Mouse (Mus musculus): ENCODE measurements around the gene AC124502.3.

DNA sequence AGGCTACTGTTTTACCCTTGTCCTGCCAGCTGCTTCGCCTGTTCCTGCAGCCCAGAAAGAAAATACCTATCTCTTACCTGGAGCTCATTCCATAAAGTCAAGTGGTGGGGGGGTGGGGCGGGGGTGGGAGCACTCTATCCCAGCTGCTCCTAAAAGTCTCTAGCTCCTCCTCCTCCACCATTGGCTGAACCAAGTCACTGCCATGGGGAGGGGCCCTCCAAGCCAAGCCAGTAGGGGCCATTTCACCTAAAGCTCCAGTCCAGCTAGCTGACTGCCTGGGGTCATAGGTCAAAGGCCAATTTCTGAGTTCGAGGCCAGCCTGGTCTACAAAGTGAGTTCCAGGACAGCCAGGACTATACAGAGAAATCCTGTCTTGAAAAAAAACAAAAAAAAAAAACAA lies 6.0 kb upstream of the AC124502.3 start:
- no peak for TF ChIP-seq CTCF (IDR thresholded peaks at IDR 0.05; ENCODE audit: borderline replicate concordance, control insufficient read depth, extremely low read depth, insufficient read depth, low read length, poor library complexity)
- no peak for TF ChIP-seq POLR2A (IDR thresholded peaks at IDR 0.05; ENCODE audit: control insufficient read depth, extremely low read depth, insufficient read depth, low read length, poor library complexity)

All from thymus, adult 2 months (tissue).